Mouse (Mus musculus): ENCODE results near the gene Napepld. TPM values are rescaled to one million over a fixed set of nuclear protein-coding genes. Genes with fewer than 3 reads are reported as not detected.

Gene Napepld
- total and polyA plus RNA-seq, 3 experiments = 1.6 to 1.8 (median 1.7) TPM

DNA sequence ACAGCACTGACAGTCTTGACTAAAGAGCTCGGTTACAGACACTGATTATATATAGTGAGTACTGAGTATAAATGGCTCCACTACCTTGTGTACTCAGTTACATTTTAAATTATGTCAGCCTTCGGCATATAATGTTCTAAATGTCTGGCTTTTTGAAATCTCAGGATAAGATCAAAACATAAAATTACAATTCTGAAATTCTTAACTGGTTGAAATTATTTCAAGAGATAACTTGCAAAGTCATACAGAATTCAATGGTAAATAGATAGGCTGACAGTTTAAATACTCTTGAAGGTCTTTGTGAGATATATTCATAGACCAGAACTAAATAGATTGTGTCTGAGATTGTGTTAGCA is 791 bp upstream of the Napepld start:
- no peaks in the 10 kb centered on the region for H3K36me3 ChIP-seq (replicated peaks in 1 of 2; ENCODE audit: control insufficient read depth in 1 of 2, insufficient read depth in 1 of 2, low read length in 1 of 2)
- TF ChIP-seq TCF12 (IDR thresholded peaks at IDR 0.05; ENCODE audit: low read depth, low read length) (no peak), POLR2A (IDR thresholded peaks at IDR 0.05; ENCODE audit: low read depth, low read length) (no peak), KAT2A (IDR thresholded peaks at IDR 0.05; ENCODE audit: insufficient replicate concordance, low read length) (no peak), IRF4 (IDR thresholded peaks at IDR 0.05; ENCODE audit: low read depth, low read length) (no peak), MYC (IDR thresholded peaks at IDR 0.05; ENCODE audit: low read depth, low read length) (no peak), SIN3A (IDR thresholded peaks at IDR 0.05; ENCODE audit: low read length) (no peak), NELFE (IDR thresholded peaks at IDR 0.05; ENCODE audit: low read depth, low read length) (no peak), ZKSCAN1 (IDR thresholded peaks at IDR 0.05; ENCODE audit: borderline replicate concordance, low read depth, low read length) (no peak), PAX5 (IDR thresholded peaks at IDR 0.05; ENCODE audit: low read length) (no peak), CTCF (conservative IDR thresholded peaks at IDR 0.05 in 1 of 2, IDR thresholded peaks at IDR 0.05 in 1 of 2; ENCODE audit: low read depth in 2 of 2, low read length in 2 of 2) (no peak), BHLHE40 (IDR thresholded peaks at IDR 0.05; ENCODE audit: low read depth, low read length) (no peak)
- H3K4me2 ChIP-seq (ENCODE audit: insufficient read depth, low read depth, poor library complexity, severe bottlenecking) = peak overlapping the region; percentile 44; the same call in 1 of the 2 replicates
- no peaks in the 10 kb centered on the region for H3K27me3 ChIP-seq (replicated peaks)
- H3K27ac ChIP-seq (ENCODE audit: insufficient read depth, low read depth) = peak overlapping the region; percentile 93
- no peaks in the 10 kb centered on the region for H3K9me3 ChIP-seq (replicated peaks; ENCODE audit: low read length)
- H3K9ac ChIP-seq (ENCODE audit: insufficient read depth, low read depth) = peak overlapping the region; percentile 74
- H3K4me1 ChIP-seq (ENCODE audit: control insufficient read depth in 1 of 2, insufficient read depth in 2 of 2) = peaks cover 3 to 10% of the 10 kb centered on the region in 2 experiments; a peak in 3 of 4 replicates
- in situ Hi-C loops (cut with MboI; ENCODE audit: low pct_ligation_motif_present, low pct_unique_long_range_greater_than_20kb, low sequenced_read_pairs) = no loop called here
- no peaks in the 10 kb centered on the region for H3K79me2 ChIP-seq (replicated peaks; ENCODE audit: control insufficient read depth, extremely low read depth, insufficient read depth, poor library complexity, severe bottlenecking)
- no peak for DNase-seq (ENCODE audit: extremely low read depth)
- dilution Hi-C loops (cut with MboI; ENCODE audit: extremely low pct_ligation_motif_present, extremely low pct_unique_long_range_greater_than_20kb, low sequenced_read_pairs) = no loop called here
- H3K4me3 ChIP-seq (replicated peaks in 1 of 3; ENCODE audit: low read depth in 2 of 3, low read length in 2 of 3, poor library complexity in 1 of 3) = peak overlapping the region; percentile 66 to 87 (median 74)

DNA sequence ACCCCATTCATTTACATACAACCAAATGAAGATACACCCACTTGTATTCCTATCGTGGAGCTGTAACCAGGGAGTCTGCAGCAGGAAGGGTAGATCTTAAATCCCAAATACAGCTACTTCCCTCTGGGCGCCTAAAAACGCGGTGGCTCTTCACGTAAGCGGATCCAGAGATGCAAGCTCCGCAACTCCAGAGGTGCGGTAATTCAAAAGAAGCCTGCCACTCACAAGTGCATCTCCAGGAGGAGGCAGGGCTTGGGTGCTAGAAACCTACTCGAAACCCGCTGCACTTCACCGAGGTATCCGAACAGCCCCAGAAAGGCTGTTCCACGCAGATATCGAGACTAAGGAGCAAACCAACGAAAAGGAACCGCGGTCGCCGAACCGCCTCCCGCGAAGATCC is 262 bp downstream of the Napepld start:
- H3K9ac ChIP-seq (ENCODE audit: insufficient read depth, low read depth) = peak overlapping the region; percentile 75
- no peaks in the 10 kb centered on the region for H3K9me3 ChIP-seq (replicated peaks; ENCODE audit: low read length)
- in situ Hi-C loops (cut with MboI; ENCODE audit: low pct_ligation_motif_present, low pct_unique_long_range_greater_than_20kb, low sequenced_read_pairs) = no loop called here
- H3K4me2 ChIP-seq (ENCODE audit: insufficient read depth, low read depth, poor library complexity, severe bottlenecking) = peak overlapping the region; percentile 98
- H3K79me2 ChIP-seq (replicated peaks; ENCODE audit: control insufficient read depth, extremely low read depth, insufficient read depth, poor library complexity, severe bottlenecking) = no peaks in the 10 kb centered on the region
- DNase-seq (ENCODE audit: extremely low read depth) = no peak
- no peak for TF ChIP-seq ELF1 (IDR thresholded peaks at IDR 0.05; ENCODE audit: low read depth, low read length)
- no peak for TF ChIP-seq USF1 (IDR thresholded peaks at IDR 0.05; ENCODE audit: low read depth, low read length)
- TF ChIP-seq ZNF384 (IDR thresholded peaks at IDR 0.05; ENCODE audit: low read depth, low read length) = no peak
- peak; percentile 64; the same call in 1 of the 2 replicates for TF ChIP-seq SIN3A (IDR thresholded peaks at IDR 0.05; ENCODE audit: low read length)
- no peak for TF ChIP-seq JUN (IDR thresholded peaks at IDR 0.05; ENCODE audit: insufficient read depth, low read depth, low read length)
- H3K4me3 ChIP-seq (replicated peaks in 1 of 3; ENCODE audit: low read depth in 2 of 3, low read length in 2 of 3, poor library complexity in 1 of 3) = peak overlapping the region; percentile 74 to 84 (median 78)
- H3K27me3 ChIP-seq (replicated peaks) = no peaks in the 10 kb centered on the region
- dilution Hi-C loops (cut with MboI; ENCODE audit: extremely low pct_ligation_motif_present, extremely low pct_unique_long_range_greater_than_20kb, low sequenced_read_pairs) = no loop called here
- H3K4me1 ChIP-seq (ENCODE audit: control insufficient read depth in 1 of 2, insufficient read depth in 2 of 2) = peaks cover 3 to 10% of the 10 kb centered on the region in 2 experiments; a peak in 3 of 4 replicates
- H3K36me3 ChIP-seq (replicated peaks in 1 of 2; ENCODE audit: control insufficient read depth in 1 of 2, insufficient read depth in 1 of 2, low read length in 1 of 2) = no peaks in the 10 kb centered on the region
- no peak overlapping the region for H3K27ac ChIP-seq (ENCODE audit: insufficient read depth, low read depth)
